Mouse (Mus musculus): ENCODE data around the gene Osgepl1.
"Not testable (repeated sequence)": the region's sequence is repeated elsewhere in the genome, so short reads cannot be mapped to it uniquely, and the experiment has no call there.

Osgepl1 gene

GRCm38 (mm10) chr1:53312989-53313967 lies at the start of gene Osgepl1:
Osgepl1 (plus strand) TSS chr1:53313624.
- DNase-seq: peak; percentile 88

DNA sequence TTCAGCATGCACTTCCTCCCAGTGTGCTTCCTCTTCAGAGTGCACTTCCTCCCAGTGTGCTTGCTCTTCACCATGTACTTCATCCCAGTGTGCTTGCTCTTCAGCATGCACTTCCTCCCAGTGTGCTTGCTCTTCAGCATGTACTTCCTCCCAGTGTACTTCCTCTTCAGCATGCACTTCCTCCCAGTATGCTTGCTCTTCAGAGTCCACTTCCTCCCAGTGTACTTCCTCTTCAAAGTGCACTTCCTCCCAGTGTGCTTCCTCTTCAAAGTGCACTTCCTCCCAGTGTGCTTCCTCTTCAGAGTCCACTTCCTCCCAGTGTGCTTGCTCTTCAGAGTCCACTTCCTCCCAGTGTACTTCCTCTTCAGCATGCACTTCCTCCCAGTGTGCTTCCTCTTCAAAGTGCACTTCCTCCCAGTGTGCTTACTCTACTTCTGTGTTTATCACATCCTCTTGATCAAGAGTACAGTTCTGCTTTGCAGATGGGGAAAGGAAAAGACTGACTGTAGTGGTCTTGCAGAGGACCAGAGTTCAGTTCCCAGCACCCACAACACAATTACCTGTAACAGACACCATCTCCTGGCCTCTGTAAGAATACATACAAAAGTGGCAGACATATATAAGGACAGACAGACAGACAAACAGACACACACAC lies 48.3 kb upstream of the Osgepl1 start:
- DNase-seq: not testable (repeated sequence)

GRCm38 (mm10) chr1:53269901-53270300 lies 43.5 kb upstream of the Osgepl1 start:
- DNase-seq: no peak

DNA sequence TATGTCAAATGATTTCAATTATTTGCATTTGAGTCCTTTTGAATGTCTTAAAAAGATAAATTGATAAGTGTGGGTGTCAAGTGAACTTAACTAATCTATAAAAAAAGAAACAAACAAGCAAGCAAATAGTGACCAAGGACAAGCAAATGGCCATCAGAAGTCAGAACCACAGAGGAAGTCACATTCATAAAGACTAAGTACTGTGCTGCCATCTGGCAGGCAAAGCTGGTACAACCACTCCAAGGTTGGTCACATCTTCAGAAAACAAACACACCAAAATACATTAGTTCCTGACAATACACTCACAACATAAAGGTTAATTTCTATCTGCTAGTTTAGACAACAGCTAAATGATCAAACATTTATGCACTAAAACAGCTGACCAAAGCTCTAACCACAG lies 40.8 kb upstream of the Osgepl1 start:
- DNase-seq: peak; percentile 16

DNA sequence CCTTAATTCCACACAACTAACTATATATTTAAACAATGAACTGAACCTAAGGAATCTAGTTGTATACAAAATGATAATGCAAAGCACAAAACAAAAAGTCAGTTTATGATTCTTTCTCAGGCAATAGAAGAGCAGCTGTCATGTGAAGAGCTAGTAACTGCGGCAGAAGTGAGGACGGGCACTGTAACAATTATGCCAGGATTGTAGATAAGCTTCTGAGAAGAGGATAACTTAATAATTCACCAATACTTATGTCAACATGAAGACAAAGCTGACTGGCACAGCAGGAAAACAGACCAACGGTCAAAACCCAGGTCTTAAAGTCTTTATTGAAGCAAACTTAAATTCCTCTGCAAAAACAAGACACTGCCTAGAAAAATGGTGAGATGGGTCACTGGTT lies 22.2 kb upstream of the Osgepl1 start:
- no peak for DNase-seq

GRCm38 (mm10) chr1:53296581-53297383 lies 16.6 kb upstream of the Osgepl1 start, which contains the start of the genes Pms1, Ormdl1 and Gm28778:
Pms1 (minus strand) TSS chr1:53297018.
Ormdl1 (plus strand) TSS chr1:53297095.
Gm28778 (plus strand) TSS chr1:53297111.
- peak; percentile 96 for DNase-seq

- no peak for DNase-seq
Observed at GRCm38 (mm10) chr1:53300506-53300905, 12.9 kb upstream of the Osgepl1 start.

DNA sequence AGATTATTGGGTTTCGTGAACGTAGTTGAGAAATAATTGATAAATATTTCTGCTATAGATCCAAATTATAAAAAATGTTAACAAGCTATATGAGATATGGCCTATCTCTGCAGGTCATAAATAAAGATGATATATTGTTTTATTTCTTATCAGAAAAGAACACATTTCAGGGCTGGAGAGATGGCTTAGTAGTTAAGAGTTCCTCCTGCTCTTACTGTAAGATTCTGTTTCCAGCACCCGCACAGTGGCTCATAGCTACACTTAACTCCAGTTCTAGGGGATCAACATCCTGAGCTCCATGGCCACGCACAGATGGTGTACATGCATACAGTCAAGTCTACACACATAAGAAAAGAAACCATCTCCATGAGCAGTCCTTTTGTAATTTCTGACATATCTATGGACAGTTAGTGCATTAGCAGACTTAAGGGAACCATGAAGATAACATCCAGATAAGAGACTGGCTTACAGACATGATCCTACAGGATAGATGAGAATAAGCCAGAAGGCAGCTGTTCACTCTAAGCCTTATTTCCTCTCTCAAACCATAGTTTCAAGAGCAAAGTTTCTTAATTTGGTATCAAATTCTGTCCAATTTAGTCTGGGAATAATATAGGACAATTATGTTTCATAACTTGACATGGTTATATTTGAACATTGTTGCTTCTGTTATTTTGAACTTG lies 8.4 kb downstream of the Osgepl1 start:
- DNase-seq: no peak

DNA sequence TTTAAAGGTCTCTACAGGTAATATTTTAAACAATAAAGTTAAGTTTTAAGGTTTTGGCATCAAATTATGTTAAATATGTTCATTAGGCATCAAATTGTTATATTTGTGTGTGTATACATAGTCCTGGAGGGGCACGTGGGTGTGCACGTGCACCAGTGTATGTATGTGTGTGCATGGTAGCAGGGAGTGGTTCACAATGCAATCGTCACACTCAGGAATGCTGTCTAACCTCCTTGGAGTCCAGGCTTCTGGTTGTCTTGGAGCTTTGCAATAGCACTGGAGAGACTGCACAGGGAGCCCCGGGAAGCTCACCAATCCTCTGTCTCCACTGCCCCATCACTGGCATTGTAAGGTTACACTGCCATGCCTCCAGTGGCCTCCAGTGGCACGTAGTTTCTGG lies 9.8 kb downstream of the Osgepl1 start:
- no peak for DNase-seq

DNA sequence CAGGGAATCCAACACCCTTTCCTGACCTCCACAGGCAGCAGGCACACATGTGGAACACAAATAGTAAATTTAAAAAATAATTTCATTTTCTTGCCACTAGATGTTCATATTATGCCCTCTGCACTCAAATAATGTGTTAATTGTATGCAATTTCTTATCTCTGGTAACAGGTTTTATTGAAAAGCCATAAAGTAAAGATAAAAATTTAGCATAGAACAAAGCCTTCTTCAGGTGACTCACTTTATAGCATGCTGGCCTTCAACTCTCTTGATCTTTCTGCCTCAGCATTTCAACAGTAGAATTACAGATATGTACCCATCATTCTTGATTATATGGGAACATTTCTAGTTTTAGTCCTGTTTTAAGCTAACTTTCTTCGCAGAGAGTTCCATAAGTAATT lies 10.9 kb downstream of the Osgepl1 start:
- no peak for DNase-seq

- no peak for DNase-seq
Observed at GRCm38 (mm10) chr1:53324827-53325494, 11.5 kb downstream of the Osgepl1 start.

- DNase-seq: not testable (repeated sequence)
Observed at GRCm38 (mm10) chr1:53333527-53333926, 20.1 kb downstream of the Osgepl1 start.

DNA sequence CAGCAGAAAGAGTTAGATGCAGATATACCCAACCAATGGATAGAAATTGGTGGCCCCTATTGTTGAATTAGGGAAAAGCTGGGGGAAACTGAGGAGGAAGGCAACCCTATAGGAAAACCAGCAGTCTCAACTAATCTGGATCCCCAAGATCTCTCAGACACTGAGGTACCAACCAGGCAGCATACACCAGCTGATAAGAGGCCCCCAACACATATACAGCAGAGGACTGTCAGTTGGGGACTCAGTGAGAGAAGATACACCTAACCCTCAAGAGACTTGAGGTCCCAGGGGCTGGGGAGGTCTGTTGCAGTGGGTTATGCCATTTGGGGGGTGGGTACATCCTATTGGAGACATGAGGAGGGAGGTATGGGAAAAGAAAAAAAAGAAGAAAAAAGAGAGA lies 22.0 kb downstream of the Osgepl1 start:
- DNase-seq: no peak

DNA sequence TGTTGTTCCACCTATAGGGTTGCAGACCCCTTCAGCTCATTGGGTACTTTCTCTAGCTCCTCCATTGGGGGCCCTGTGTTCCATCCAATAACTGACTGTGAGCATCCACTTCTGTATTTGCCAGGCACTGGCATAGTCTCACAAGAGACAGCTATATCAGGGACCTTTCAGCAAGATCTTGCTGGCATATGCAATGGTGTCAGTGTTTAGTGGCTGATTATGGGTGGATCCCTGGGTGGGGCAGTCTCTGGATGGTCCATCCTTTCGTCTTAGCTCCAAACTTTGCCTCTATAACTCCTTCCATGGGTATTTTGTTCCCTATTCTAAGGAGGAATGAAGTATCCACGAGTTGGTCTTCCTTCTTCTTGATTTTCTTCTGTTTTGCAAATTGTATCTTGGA lies 24.0 kb downstream of the Osgepl1 start:
- DNase-seq: not testable (repeated sequence)

DNA sequence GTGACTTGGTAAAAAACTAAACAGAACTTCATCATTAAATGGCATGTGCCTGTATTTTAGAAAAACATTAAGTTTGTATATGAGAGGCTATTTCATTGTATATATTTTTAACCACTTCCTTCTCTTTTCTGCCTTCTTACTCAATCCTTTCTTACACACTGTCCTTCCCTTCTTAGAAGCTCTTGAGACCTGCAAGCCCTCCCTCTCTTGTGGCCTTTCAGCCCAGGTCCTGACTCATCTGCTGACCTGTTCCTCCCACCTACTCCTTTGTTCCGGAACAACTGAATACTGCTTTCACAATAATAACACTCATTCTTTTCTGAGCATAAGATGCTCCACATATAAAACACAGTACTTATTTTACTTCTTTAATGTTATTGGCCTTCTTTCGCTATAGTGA lies 27.6 kb downstream of the Osgepl1 start:
- DNase-seq: no peak

DNA sequence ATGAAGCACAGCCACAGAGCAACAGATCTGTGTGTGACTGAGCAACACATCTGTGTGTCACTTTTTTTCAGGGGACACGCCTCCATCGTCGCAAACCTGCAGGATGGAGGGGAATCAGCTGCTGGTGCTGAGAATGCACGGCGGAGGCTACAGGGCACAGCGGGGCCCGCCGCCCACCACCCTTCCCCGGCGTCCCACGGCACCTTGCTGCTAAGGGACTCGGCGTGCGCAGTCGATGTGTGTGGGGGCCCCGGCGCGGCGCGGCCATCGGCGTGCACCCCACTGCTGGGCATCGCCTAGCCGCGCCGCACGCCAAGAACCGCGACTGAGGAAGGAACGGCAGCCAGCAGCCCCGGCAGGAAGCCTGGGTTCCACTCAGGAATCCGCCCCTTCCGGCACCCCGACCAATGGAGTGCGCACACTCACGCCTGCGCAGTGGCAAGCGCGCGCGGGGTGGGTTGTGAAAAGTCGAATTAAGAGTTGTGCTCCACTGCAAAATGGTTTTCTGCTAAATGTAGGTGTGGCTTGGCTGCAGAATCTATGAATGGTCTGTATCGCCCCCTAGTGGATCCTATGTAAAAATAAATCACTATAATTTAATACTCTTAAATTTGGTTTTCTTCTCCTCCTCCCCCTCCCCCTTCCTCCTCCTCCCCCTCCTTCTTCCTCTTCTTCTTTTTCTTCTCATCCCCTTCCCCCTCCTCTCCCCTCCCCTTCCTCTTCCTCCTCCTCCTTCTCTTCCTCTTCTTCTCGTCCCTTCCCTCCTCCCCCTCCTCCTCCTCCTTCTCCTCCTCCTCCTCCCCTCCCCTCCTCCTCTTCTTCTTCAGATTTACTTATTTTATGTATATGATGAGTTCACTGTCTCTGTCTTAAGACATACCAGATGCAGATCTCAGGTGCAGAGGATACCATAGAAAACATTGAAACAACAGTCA lies 39.2 kb downstream of the Osgepl1 start, which contains the start of the genes Asdurf, Gm28551 and Asnsd1:
TSS of gene Asdurf (minus strand) at position 293 of the 935 bp plus-strand sequence.
TSS of gene Gm28551 (minus strand) at position 341 of the 935 bp plus-strand sequence.
TSS of gene Asnsd1 (minus strand) at position 426 of the 935 bp plus-strand sequence.
- peak; percentile 97 for DNase-seq

GRCm38 (mm10) chr1:53358988-53359387 lies 45.6 kb downstream of the Osgepl1 start:
- no peak for DNase-seq
